Mouse (Mus musculus) MEL (cell line): Measurements from ENCODE around the gene Trip12.

Experiments
- CTCF ChIP-seq, 3 experiments: IDR thresholded peaks in 2 of 3; conservative IDR thresholded peaks in 1 of 3; 2 replicates each; pipeline ENCODE4 v1.5.1; 2011 to 2012; ENCODE audit warnings: low read length in 3 of 3, low read depth in 2 of 3, mild to moderate bottlenecking in 2 of 3, improper control_type of control experiment in 1 of 3, inconsistent platforms in 1 of 3, mixed read lengths in 1 of 3, moderate library complexity in 1 of 3; ENCODE audit not compliant: control insufficient read depth in 1 of 3, insufficient read depth in 1 of 3, poor library complexity in 1 of 3, severe bottlenecking in 1 of 3
- EP300 ChIP-seq, 2 experiments: IDR thresholded peaks; 2 replicates each; pipeline ENCODE4 v1.6.1; 2011; ENCODE audit warnings: improper control_type of control experiment in 2 of 2, low read length in 2 of 2, low read depth in 1 of 2, mild to moderate bottlenecking in 1 of 2
- HCFC1 ChIP-seq: IDR thresholded peaks from 2 replicates; pipeline ENCODE4 v1.6.1; 2012; ENCODE audit warnings: low read depth, mild to moderate bottlenecking, inconsistent platforms, low read length, improper control_type of control experiment, moderate library complexity
- MYB ChIP-seq: IDR thresholded peaks from 2 replicates; pipeline ENCODE4 v1.6.1; 2011; ENCODE audit warnings: mild to moderate bottlenecking, low read depth, low read length, improper control_type of control experiment
- POLR2A ChIP-seq, 2 experiments: IDR thresholded peaks; 2 replicates each; pipeline ENCODE4 v1.6.1; 2011 to 2012; ENCODE audit warnings: low read length in 2 of 2, mild to moderate bottlenecking in 2 of 2, control low read depth in 1 of 2, improper control_type of control experiment in 1 of 2, low read depth in 1 of 2, moderate library complexity in 1 of 2; ENCODE audit not compliant: control insufficient read depth in 1 of 2, insufficient read depth in 1 of 2, poor library complexity in 1 of 2
- TCF12 ChIP-seq: IDR thresholded peaks from 2 replicates; pipeline ENCODE4 v1.6.1; 2014; ENCODE audit warnings: low read depth, mild to moderate bottlenecking, inconsistent platforms, low read length, improper control_type of control experiment, moderate library complexity
- ZNF384 ChIP-seq: IDR thresholded peaks from 2 replicates; pipeline ENCODE4 v1.6.1; 2012; ENCODE audit warnings: low read depth, mild to moderate bottlenecking, inconsistent platforms, low read length, improper control_type of control experiment

DNA sequence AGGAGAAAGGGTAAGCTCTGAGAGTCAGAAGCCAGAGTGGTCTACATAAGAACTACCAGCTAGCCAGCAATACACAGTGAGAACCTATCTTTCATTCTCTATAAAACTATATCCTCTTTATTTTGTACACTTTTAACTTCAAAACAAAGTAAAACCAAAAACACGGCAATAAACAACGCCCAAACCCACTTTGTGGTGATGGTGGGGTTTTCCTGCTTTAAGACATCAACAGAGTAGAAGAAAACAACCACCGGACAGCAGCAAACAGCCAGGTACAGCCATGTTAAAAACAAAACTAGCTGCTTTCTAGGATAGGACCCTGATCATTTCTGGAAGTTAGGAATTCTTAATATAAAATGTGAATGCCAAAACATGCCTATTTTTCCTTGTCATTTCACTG lies 59.7 kb downstream of the Trip12 start:
- TF ChIP-seq MYB, result no peak
- no peak for TF ChIP-seq HCFC1
- no peak for TF ChIP-seq EP300 (IDR thresholded peaks at IDR 0.05; ENCODE audit: low read depth in 1 of 2, low read length in 2 of 2)
- no peak for TF ChIP-seq TCF12
- no peak for TF ChIP-seq CTCF (IDR thresholded peaks at IDR 0.05 in 2 of 3, conservative IDR thresholded peaks at IDR 0.05 in 1 of 3; ENCODE audit: control insufficient read depth in 1 of 3, insufficient read depth in 1 of 3, low read depth in 2 of 3, low read length in 3 of 3, poor library complexity in 1 of 3, severe bottlenecking in 1 of 3)
- no peak for TF ChIP-seq ZNF384
- no peak for TF ChIP-seq POLR2A (IDR thresholded peaks at IDR 0.05; ENCODE audit: control insufficient read depth in 1 of 2, insufficient read depth in 1 of 2, low read depth in 1 of 2, low read length in 2 of 2, poor library complexity in 1 of 2)
